Mouse (Mus musculus) left cerebral cortex, postnatal 4 days (tissue): ENCODE measurements around the gene Dstyk. TPM values are rescaled to one million over a fixed set of nuclear protein-coding genes. Genes with fewer than 3 reads are reported as not detected.
A peak's percentile ranks its signal among the peaks of the same experiment; 100 is the strongest.

Experiments
- DNase-seq: peaks from one replicate; pipeline ENCODE4 v3.0.0-alpha.2; 2022
- intact Hi-C: fragments of 180-260 bp; cut with DNase I; formaldehyde crosslinking; loops from one replicate; pipeline ENCODE4 v1.15.1; 2025
- total RNA-seq, 2 experiments: library from RNA; stranded (reverse); gene quantifications; 2 replicates each; pipeline ENCODE4 v1.2.3; 2021

Gene Dstyk
- total RNA-seq: 10 to 100 TPM; 22.0 to 23.9 TPM

DNA sequence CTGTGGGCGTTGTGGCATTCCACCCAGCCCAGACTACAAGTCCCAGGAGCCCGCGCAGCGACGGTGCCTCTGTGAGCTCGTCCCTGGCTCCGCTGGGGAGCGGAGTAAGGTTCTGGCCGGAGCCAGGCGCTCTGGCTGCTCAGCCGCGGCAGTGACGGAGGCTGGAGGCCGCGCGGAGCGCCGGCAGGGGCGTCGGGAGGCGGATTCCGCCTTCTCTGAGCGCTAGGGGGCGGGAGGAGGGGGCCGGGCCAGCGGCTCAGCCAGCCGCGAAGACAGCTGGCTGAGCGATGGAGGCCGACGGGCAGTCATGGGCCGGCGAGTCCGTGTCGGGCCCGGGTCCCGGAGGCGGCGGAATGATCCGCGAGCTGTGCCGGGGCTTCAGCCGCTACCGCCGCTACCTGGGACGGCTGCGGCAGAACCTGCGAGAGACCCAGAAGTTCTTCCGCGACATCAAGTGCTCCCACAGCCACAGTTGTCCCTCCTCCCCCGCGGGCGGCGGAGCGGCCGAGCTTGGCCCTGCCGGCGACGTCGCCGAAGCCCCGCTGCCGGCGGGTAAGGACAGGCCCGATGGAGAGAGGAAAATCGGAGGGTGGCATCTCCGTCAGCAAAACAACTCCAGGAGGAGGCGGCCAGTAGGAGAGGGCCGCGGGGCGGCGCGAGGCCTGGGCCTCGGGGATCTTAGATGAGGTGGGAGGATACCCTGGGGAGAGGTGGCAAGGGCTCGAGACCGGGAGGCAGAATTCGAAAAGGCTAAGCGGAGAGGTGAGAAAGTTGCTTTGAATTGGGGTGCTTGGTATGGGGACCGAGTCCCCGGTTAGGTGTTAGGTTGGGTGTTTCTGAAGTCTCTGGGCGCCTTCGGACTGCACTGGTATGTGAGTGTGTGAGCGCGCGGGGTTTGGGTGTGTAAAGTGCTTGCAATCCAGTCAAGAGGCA is at the start of gene Dstyk:
Dstyk (plus strand) TSS at position 237 of the 933 bp plus-strand sequence.
- intact Hi-C loops: no loop called here
- DNase-seq: peak; percentile 95

GRCm38 (mm10) chr1:132367692-132368506 is 49.5 kb upstream of the Dstyk start:
- DNase-seq: peak; percentile 87
- intact Hi-C loops: loop anchor here (10.0 kb wide), 2 partner anchors 107 to 227 kb away; partner anchors contain the start of gene Rbbp5

- DNase-seq: no peak
- intact Hi-C loops: no loop called here
These were observed 46.6 kb upstream of the Dstyk start for GRCm38 (mm10) chr1:132370681-132371173.

DNA sequence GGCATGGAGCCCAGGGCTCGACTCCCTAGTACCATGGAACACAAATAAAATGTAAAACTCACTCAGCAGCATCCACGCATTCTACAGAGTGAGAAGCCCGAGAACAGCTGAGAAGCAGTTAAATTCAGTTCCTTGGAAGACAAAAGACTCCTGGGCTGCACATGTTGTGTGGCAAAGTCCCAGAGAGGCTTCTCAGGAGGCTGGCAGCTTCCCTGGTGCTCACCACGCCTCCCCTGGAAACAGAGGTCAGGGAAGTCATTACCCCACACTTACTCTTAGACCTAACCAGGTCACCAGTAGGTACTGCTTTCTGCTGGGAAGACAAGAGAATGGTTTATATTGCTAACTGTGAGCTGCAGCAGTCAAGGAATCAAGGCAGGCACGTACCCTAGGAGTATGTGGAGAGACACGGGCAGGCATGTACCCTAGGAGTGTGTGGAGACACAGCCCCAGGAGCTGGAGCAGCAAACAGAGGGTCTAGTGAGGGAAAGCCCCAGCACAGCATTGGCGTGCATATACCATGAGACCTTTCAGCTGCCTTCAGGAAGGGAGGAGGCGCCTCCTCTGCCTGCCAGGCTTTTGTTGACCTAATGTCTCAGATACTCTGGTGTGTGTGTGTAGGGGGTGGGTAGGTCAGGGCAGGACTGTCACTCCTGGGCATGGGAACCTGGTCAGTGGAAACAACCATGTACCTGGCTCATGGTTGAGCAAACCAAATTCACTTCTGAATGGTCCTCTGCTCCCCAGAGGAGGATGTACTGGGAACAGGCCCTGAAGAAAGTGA is 45.9 kb upstream of the Dstyk start:
- DNase-seq: no peak
- intact Hi-C loops: no loop called here

GRCm38 (mm10) chr1:132372354-132372753 is 45.0 kb upstream of the Dstyk start:
- intact Hi-C loops: no loop called here

DNA sequence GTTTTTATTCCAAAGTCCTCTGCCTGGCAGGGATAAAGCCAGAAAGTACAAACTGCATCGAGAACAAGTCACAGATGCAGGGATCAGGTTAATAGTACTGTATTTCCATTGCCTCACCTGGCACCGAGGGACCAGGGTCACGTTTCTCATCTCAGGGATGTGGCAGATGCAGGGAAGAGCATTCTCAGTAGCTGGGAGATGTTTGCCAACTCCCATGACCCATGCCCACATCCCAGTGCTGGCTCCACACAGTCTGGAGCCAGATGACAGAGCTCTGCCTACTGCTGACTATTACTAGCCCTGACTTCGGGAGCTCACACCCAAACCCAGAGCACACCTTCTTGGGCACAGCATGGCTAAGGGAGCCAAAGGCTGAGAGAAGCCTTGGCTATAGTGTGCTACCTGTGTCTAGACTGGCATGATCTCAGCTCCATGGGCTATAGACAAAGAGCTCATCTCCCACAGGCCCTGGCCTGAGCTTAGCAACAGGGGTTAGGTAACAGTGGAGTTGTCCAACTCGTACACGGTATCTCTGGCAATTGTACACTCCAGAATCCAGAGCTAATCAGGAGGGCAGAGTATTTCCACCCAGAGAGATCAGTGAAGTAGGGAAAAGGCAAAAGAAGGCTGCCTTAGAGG is 44.3 kb upstream of the Dstyk start:
- intact Hi-C loops: no loop called here
- DNase-seq: no peak

More at GRCm38 (mm10) chr1:132372354-132372753, 45.0 kb upstream of the Dstyk start:
- no peak for DNase-seq

DNA sequence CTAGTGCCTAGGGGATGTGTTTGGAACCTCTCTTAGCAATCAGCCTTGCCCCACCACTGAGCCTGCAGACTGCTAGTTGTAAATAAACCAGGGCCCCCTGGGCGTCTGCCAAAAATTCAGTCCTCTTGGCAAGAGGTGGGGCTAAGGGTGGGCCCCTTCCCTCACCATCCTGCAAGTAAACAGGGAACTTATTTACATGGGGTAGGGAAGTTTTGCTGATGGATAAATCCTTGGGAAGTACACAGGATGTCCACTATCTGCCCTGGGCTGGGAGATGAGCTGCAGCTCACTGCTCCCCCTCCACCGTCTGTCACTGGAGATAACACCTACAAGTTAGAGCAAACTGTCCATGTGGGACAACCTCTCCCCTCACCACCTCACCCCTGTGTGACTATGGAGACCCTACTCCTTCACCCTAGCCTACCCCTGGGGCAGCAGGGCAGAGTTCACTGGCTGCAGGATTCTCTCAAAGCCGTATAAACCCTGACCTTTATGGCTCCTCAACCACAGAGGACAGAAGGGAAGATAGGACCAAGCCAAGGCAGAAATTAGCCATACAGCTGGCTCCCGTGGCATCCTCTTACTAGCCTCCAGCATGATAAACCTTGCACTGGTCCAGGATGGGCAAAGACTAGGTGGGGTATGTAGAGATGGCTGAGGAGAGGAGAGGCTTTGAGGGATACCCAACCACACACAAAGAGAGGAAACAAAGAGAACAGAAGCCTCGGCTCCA is 43.0 kb upstream of the Dstyk start:
- DNase-seq: peak; percentile 82
- intact Hi-C loops: no loop called here

GRCm38 (mm10) chr1:132374873-132375244 is 42.5 kb upstream of the Dstyk start:
- DNase-seq: no peak
- intact Hi-C loops: no loop called here

DNA sequence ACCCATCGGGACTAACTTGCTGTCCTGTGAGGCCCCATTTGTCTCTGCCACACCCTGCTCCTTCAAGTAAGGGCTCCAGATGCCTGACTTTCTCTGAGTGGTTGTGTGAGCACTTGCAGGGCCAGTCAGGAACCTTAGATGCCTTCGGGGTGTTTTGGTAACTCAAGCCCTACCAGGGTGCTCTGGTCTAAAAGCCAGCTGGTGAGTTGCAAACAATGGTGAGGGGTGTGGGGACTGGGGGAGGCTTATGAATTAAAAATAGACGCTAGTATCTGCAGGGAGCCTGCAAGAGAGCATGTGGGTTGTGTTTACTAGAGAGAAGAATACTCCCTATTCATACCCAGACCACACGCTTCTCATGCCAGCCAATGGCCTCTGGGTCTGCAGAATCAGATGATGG is 42.1 kb upstream of the Dstyk start:
- intact Hi-C loops: no loop called here
- no peak for DNase-seq

DNA sequence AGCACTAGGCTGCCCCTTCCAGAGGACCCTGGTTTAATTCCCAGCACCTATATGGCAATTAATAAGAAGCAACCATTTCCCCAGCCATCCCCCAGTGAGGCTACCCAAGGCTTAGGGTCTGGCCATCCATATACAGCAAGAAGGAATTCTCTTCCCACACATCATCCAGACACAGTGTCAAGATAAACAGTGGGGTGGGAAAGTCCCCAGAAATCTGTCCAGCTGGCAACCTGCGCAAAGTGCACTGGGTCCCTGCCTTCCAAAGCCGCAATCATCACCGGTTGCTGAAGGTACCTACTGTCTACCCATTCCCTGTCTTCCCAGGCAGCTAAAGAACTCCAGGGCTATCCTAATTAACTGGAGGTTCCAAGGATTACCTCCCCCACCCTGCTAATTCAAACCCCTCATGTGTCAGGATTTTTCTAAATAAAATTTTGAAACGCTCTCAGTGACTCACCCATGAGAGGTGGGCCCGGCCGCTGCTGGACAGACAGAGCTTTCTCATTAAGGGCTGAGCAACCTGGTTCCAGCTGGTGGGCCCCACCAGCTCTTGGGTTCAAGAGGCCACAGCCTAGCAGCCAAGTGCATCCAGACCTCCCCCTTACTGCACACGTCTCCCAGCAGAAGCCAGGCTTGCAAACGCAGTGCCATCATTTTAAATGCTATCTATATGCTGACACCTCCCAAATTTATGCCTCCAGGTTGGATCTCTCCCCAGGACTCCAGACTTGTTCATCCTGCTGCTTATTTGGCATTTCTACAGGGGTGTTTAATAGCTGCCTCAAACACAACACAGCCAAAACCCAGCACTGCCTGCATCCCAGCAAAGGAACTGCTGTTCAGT is 40.9 kb upstream of the Dstyk start:
- no peak for DNase-seq
- intact Hi-C loops: no loop called here

DNA sequence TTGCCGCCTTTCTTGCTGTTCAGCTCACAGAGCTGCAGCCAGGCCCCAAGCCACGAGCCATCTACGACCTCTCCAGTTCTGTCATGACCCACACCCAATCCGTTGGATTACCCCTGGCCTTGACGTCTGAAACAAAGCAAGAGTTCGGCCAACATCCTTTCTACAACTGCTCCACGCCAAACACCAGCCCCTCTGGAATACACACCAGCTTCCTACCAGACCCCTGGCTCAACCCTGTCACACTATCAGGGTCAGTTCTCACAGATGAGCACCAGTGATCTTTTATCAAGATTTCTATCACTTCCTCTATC is 40.3 kb upstream of the Dstyk start:
- no peak for DNase-seq
- intact Hi-C loops: no loop called here

GRCm38 (mm10) chr1:132377811-132378210 is 39.5 kb upstream of the Dstyk start:
- no peak for DNase-seq
- intact Hi-C loops: no loop called here

DNA sequence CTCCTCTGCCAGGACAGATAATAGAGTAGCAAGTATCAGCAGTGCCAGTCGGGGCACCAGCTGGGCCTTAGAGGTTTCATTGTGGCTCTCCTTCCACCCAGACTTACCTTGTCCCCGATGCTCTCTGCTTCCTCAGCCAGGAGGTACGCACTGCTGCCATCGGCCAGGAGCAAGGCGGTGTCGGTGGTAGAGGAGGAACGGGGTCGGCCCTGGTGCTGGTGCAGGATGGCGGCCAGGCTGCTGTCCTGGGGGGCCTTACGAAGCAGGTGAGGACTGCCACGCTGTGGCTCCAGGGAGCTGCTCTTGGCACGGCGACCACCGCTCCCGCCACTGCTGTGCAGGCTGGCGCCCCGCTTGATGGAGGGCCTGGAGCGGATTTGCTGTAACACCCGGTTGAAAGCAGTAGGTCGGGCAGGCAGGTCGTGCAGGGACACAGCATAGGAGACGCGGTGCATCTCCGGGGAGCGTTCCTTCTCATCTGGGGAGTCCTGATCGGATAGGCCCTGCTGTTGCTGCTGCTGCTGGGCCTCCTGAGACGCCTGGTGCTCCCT is 36.7 kb upstream of the Dstyk start:
- intact Hi-C loops: no loop called here
- DNase-seq: no peak

GRCm38 (mm10) chr1:132381929-132382328 is 35.4 kb upstream of the Dstyk start:
- intact Hi-C loops: no loop called here
- DNase-seq: no peak

- no peak for DNase-seq
- intact Hi-C loops: no loop called here
These were observed 33.3 kb upstream of the Dstyk start for GRCm38 (mm10) chr1:132384001-132384554.

- no peak for DNase-seq
- intact Hi-C loops: no loop called here
These were observed 32.1 kb upstream of the Dstyk start for GRCm38 (mm10) chr1:132385266-132385665.

- intact Hi-C loops: no loop called here
- no peak for DNase-seq
These were observed 31.6 kb upstream of the Dstyk start for GRCm38 (mm10) chr1:132385711-132386110.

DNA sequence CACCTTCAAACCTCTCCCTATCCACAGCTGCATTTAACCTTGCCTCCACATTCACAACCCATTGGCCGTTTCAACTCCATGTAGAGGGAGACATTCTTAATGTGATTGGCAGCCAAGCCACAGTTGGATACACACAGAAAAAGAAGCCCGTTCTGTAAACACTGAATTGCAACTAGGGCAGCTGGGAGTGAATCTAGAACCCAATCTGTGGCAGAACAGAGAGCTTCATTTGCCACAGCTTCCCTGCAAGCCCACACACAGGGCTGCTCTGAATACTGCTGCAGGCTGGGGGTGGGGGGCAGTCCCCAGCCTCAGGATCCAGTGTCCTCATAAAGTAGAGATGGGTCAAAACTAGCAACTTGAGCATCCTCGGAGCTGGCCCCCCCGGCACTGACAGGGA is 31.1 kb upstream of the Dstyk start:
- no peak for DNase-seq
- intact Hi-C loops: no loop called here
